Mouse (Mus musculus) spleen, postnatal 10 days (tissue): ENCODE measurements at regions not wholly inside any gene's neighbourhood (a gene's known extent, or its start where the extent isn't known, plus 50 kb on each side); places are given as distances from the start of the nearest gene placed in this dataset.
A peak's percentile ranks its signal among the peaks of the same experiment; 100 is the strongest.

ENCODE experiments used
- DNase-seq, 2 experiments: peaks; one replicate each; pipeline ENCODE4 v3.0.0; 2021 to 2022; ENCODE audit warnings: low spot score in 2 of 2

DNA sequence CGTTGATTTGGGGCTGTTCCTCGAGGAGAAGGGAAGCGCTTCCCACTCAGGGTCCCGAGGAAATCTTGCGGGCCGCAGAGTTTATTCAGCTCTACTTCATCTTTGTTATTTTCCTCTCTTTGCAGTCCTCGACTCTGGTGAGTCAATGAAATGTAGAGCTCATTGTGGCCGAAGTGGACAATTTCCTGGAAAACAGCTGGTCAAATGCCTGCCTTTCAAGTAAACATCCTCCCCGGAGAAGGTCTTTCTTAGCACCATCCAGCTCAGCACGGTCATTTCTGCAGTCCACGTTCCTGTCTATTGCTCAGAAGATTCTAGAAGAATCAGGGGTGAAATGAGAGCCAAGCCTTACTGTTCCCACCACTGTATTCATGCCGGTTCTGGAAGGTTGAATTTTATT lies 133.0 kb downstream of the Bcas1 start:
- no peak for DNase-seq

DNA sequence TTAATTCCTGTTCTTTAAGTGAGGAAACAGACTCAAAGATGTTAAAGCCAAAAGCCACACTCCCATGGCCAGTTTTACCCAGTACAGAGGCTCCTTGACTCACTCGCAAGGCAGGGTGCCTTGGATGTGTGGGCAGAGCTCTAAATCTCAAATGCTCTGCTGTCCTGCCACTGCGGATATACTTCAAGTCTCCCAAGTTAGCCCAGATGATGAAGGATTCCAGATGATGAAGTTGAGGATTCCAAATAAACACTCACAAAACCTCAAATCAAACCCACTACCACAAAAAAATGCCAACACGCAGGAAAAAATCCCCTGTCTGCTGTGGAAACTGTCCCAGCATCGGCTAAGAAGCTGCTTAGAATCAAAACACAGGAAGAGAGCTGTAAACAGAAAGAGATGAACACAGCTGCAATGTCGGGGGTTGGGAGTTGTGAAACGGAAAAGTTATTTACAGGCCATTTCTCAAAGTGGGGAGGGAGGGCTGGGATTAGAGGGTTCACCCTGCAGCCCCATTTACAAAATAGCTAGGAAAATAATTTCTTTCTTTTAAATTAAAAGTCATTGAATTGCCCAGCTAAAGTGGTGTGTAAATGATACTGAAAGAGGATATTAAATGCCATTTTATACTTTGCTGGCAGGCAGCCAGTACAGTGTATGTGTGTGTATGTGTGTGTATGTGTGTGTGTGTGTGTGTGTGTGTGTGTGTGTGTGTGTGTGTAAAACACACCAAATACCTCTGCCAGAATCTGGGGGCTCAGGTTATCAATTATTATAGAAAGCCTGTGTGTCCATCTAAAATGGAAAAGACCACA lies 135.6 kb downstream of the Bcas1 start:
- DNase-seq, result no peak

DNA sequence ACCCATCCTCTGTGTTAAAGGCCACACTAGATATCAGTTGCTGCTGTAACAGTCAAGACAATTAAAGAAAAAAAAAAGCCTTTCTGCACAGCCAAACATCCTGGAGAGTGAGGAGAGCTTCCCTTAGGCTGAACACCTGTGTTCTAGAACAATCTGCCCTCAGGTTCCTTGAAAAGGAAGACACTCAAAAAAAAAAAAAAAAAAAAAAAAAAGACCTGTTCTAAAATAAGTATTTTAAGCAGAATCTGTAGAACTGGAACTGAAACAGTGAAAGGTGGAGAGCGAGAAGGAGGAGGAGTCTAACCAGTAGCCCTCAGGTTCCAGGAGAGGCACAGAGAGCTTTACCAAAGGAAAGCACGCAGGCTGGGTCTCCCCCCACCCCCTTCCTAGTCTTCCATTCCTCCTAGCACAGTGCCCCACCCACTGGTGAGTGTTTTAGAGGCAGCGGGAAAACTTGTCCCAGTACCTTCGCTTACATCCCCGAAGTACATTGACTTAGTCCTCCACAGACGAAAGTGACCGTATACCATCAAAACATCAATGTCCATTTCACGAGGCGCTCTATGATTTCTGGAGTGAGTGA lies 138.2 kb downstream of the Bcas1 start:
- no peak for DNase-seq

DNA sequence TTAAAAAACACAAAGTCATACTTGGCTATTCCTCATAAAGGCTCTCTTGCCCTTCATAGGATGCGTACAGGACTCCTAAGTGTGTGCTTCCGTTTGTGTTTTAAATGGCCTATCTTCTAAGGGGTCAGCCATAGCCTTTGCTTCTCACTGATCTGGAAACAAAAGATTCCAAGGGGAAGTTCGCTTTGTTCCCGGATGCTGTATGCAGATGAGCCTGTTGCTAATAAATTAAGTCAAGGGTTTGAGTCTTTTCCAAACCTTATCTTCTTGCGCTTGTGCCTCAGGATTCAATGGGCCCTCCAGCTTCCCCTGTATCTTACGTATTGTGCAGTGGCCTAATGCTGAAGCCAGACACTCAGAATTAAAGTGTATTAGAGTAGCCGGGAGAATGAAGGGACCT lies 138.9 kb downstream of the Bcas1 start:
- DNase-seq, result no peak

DNA sequence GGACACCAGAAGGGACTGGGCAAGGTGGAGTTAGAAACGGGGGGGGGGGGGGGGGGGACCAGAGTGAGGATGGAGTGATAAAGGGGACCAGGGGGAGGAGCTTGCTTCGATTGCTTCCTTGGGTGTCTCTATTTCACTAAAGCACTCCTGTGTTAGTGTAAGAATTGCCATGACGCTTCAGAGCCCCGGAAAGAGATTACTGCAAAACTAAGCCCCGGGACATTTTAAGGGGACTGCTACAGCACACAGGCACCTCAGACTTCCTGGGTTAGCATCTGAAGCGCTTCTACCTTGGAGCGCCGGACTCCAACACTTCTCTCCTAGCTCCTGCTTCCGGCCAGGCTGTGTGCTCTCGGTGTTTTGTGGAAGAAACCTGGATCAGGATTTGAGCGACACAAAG lies 139.4 kb downstream of the Bcas1 start:
- DNase-seq, result no peak

DNA sequence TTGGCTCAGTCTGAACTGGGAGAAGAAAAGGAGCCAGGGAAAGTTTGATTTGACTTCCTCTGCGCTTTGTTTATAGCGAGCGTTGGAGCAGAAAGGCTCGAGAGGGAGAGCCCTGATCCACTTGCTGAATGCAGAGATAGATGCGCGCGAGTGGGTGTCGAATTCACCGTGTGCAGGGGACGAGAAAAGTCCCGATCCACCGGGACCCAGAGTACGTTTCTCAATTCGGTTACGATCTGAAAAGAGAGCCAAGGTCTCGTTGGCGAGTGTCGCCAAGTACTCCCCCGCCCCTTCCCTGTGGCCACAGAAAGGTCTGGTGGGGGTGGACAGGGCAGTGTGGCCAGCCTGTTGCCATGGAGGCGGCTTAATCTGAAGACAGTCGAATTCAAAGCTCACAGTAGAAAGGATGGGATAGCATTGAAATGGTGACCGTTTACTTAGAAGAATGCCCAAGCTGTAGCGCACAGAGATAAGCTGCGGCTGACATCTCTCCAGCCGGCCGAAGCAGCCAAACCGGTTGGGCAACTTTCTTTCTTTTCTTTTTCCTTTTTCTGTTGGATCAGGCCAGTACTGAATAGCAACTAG lies 139.5 kb upstream of the Zfp217 start:
- no peak for DNase-seq

DNA sequence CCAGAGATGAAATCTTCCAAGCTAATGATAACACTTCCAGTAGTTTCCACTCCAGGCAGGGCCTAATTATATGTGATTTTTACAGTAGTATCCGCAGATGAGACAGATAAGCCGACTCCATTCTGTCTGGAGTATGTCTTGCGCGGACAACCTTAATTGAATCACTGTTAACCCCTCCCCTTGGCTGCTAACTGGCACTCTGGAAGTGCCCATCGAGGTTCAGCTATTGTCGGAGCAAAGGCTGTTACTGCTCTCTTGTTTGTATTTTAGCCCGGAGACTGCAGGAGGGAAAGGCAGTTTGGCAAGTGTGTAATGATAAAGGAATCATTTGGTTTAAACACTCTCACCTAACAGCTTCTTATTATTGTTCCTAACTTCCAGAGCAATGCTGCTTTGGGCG lies 138.9 kb upstream of the Zfp217 start:
- no peak for DNase-seq

DNA sequence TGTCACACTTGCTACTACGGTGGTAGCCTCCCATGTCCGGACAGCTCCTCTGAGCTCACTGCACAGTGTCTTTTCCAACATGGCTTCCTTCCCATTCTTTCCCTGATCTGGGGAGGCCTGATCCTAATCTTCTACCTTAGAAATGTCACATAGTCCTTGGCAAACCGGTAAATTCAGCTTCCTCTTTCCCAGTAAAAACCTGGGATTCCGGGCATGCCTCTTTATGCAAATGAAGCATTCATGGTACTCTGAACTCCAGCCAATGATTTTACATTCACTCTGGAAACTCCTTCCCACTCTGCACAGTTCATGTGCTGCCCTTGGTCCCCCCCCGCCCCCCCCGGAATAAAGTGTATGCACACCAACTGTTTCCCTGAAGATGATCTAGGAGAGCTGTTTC lies 134.6 kb upstream of the Zfp217 start:
- DNase-seq, result no peak

DNA sequence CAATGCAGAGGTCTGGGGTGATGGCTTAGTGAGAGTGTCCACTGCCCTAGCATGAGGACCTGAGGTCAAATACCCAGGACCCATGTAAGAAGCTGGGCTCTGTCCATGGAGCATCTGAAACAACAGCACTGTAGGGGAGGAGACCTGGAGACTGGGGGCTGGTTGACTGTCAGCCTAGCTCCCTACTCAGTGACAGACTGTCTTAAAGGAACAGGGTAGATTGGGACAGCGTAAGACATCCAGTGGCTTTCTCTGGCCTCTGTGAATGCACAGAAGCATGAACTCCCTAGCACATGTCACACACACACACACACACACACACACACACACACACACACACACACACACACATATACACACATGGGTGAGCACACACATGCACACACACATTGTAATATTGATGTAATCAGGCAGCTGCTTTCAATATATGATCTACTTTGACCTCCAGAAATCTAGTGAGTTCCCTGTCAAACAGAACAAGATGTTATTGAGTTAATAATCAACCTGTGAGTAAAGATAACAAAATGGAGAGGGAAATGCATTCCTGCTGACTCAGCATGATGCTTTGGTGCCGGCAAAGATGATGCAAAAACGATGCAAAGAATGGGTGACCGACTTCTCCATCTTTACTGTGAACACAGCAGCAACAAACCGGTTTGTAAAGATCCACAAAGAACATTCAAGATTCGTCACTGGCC lies 133.6 kb upstream of the Zfp217 start:
- DNase-seq, result no peak

DNA sequence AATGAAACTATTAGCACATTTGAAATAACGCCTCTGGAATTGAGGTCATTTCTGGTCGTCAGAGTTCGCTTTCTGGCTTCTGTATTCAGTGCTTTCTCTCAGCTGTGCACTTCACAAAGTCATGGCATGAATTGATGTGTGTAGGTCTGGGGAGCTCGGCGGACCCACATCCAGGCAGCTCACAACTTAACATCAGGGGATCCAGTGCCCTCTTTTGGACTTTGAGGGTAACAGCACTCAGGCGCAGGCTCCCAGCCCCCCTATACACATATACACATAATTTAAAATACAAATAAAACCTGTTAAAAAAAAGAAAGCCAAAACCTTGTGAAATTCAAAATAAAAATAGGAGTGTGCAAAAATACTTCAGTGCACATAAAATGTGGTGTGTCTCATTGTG lies 132.8 kb upstream of the Zfp217 start:
- DNase-seq, result no peak

DNA sequence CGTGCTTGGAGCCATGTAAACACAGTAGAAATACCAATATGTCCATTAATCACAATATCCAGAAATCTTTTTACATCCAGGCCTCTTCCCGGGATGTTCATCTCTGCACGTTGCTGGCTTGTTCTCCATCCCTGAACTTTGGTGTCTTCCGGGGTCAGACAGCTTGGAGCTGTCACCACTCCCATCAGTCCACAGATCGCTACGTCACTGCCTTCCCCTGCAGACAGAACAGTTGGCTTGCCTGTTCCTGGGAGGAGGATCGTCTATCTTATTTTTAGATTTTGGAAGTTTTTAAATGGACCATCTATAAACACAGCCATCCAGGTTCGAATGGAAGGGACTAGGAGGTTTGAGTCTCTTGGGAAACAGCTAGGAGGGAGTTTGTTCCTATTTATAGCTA lies 130.0 kb upstream of the Zfp217 start:
- no peak for DNase-seq

DNA sequence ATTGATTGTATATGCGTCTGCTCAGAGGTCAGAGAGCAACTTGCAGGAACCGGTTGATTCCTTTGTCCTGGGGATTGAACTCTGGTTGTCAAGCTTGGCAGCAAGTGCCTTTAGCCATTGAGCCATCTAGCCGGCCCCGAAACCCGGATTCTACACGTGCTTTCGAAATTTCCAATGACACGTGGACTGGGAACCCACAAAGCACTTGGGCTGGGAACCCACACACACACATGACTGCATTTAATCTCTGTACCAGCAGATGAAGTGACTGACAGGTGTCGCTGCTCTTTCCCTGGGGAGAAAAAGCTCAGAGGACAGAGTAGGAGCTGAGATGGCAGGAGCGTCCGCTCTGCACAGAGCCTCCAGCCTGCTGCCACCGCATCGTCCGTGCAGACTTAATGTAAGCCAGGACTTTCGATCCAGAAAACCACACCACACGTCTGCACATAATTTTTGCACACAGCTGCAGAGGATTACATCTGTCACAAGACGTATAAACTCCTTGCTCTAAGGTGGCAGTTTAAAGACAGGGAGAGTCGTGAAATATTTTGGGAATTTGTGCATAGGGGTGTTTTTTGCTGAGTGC lies 129.4 kb upstream of the Zfp217 start:
- DNase-seq, result no peak

DNA sequence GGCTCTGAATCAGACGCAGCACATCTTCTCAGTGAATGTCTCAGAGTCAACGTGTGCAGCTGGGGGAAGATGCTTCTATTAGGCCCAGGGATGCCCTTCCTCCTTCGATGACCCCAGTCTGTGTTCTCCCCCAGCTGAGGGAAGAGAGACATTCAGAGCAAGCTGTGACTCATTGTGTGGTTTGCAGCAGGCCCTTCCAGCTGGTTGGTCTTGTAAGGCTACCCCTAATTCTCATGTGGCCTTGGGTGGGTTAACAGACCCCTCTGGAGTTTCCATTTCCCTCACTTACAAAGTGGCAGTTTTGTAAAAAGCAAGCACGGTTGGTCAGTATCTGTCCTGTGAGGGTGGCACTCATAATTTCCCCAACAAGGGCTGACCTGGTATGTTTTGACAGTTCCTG lies 127.8 kb upstream of the Zfp217 start:
- no peak for DNase-seq

DNA sequence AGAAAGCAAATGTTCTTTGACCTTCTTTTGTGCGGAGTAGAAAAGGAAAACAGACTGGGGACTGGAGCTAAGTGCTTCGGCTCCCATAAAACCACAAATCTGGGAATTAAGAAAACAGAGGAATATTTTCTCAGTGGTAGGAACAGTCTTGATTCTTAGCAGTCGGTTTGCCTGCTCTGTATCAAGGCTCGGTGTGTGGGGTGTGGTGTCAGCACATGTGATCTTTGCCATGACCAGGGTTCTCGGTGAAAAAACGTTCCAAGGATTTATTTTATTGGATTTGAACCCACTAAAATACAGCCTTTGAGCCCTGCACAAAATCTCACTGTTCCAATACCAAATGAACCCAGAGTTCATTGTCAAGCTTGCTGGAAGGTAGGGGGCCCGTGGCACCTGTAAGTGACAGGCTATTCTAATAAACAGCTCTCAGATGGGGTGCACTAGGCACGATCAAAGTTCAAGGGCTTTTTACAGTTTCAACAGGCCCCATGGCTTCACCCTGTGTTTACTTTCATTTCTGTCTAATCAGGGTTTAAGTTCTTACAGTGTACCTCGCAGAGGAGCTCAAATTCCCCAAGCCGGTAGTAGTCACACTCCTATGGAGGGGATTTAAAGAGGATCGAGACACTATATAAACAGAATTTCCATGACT lies 122.1 kb upstream of the Zfp217 start:
- DNase-seq, result no peak

DNA sequence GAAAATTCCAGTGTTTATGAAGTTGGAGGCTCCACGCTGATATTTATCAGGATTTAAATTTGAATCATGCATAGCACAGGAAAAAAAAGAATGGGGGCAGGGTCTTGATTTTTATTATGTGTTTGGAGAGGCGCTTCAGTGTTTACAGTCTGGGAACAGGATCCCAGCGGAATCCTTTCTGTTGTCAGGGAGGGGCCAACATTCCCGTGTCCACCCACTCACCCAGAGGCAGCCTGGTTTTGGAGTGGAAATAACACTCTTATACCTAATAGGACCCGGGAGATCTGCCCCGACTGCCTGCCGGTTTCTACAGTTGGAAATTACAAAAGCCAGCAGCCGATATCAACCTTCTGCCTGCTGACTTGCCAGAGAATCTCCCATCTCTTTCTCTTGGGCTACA lies 120.2 kb upstream of the Zfp217 start:
- no peak for DNase-seq

DNA sequence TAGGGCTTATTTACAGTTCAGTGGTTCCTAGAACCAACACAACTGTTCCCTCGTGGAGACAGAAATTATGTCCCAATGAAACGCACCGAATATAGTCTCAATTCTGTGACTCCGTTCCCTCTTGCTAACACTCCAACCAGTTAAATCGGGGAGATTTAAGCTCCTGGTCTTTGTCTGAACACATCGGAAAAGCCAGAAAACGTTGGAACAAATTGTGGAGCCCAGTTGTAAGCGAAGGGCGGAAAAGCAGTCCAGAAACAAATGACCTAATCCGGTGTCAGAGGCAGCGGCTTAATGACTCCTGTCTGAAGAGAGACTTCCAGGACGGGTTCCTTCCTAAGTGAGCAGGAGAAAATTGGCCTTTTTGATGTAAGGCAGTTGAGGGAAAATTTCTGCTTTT lies 119.2 kb upstream of the Zfp217 start:
- no peak for DNase-seq

DNA sequence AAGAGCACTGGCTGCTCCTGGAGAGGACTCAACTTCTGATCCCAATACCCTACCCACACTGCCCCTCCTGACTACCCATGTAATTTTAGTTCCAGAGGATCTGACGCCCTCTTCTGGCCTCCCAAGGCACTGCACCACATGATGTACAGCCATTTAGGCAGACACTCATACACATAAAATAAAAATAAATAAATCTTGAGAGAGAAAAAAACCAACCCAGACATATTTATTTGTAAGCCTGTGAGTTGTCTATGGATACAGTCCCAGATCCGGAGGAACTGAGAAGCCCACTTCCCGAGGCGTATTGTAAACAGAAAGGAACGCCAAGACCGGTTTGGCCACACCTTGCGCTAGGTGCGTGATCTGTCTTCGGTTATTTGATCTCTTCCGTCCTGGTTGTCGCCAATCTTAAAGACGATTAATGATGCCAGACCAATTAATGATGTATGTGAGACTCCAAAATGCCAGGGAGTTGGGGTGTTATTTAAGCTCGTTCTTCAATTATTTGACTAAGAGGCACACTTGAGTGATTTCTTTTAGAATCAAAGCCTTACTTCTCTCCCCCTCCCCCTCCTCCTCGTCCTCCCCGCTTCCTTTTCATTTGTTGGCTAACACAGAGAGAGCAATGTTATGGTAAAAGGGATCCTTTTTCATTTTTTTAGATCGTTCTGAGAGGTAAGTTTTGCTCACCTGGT lies 118.7 kb upstream of the Zfp217 start:
- peak in 1 of 2 experiments; percentile 69 for DNase-seq

DNA sequence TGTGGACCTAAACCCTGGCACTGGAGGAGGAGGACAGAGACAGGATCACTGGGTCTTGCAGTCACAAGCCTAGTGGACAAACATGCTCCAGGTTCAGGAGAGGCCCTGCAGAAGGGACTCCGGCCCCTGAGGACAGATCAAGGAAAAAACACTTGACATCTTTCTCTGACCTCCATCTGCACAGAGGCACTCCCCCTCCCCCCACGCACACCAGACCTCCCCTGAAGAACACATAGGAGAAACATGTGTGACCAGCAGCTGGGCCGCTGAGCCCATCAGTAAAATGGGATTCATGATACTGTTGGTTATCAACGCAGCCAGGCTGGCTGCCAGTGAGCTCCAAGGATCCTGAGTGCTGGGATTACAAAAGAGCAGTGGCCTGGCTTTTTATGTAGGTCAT lies 115.7 kb upstream of the Zfp217 start:
- DNase-seq, result no peak

DNA sequence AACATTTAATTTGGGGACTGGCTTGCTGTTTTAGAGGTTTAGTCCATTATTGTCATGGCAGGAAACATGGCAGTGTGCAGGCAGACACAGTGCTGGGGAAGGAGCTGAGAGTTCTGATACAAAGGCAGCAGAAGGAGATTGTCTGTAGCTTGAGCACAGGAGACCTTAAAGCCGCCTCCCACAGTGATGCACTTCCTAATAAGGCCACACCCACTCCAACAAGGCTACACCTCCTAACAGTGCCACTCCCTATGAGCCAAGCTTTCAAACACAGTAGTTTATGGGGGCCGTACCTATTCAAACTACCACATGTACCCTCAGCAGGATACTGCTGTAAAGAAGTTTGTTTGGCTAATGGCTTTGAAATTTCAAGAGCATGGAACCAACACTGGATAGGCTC lies 113.3 kb upstream of the Zfp217 start:
- DNase-seq, result no peak

DNA sequence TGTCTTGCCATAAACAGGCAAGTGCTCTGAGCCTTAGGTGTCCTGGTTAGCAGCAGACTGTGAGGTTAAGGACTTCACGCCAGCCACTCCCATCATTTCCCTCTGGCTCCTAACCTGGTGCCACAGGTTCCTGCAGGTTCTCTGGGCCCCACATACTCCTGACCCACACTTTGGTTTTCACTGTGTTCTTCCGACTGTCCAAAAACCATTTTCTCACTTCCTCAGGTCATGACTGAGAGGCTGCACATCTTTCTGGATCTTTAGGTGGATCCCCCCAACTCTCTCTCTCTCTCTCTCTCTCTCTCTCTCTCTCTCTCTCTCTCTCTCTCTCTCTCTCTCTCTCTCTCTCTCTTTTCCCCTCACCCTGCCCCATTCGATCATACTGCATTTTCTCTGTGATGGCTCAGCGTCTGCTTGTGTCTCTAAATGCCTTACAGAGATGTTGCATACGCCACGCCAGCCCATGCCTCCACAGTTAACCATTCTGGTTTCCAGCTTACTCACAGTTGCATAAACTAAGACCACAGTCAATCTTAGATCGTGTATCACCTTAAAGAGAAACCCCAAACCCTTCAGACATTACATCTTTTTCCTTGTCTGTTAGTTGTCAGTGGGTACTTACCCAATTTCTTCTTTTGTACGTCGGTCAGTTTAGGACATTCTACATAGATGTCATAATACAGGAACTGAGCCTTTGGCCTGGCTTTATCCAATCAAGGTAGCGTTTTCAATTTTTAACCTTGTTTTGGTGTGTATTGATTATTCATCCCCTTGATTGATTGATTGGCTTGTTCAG lies 112.0 kb upstream of the Zfp217 start:
- no peak for DNase-seq
